Mouse (Mus musculus) naive thymus-derived CD4-positive, alpha-beta T cell, adult 2 months (primary cell): ENCODE measurements at regions not wholly inside any gene's neighbourhood (a gene's known extent, or its start where the extent isn't known, plus 50 kb on each side); places are given as distances from the start of the nearest gene placed in this dataset.
A peak's percentile ranks its signal among the peaks of the same experiment; 100 is the strongest.

ENCODE experiments used
- DNase-seq: peaks from one replicate; pipeline ENCODE4 v3.0.0-alpha.2; 2011; ENCODE audit warnings: low read depth

DNA sequence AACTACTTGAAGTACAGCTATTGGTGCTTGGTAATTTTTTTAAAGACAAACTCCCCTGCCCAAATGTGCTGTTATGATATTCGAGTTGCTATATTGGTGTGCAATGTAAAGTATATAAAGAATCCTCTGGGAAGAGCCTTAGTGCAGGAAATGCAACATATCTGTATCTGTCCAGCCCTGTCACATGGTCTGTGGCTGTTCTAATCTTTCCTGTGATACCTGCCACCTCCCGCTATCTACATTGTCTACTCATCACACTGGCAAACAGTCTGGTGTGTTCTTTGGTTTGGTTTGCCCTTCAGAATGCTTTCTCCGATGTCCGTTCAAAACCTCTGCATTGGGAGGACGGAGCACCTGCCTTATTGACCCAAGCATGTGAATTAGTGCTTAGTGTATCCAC lies 262.6 kb upstream of the Atp2b1 start:
- no peak for DNase-seq

- no peak for DNase-seq
Measured at GRCm38 (mm10) chr10:98652084-98652483, 262.1 kb upstream of the Atp2b1 start.

- DNase-seq = no peak
Measured at GRCm38 (mm10) chr10:98660747-98661146, 253.5 kb upstream of the Atp2b1 start.

GRCm38 (mm10) chr10:98665936-98666505 lies 248.2 kb upstream of the Atp2b1 start:
- no peak for DNase-seq

GRCm38 (mm10) chr10:98667728-98668127 lies 246.5 kb upstream of the Atp2b1 start:
- no peak for DNase-seq

DNA sequence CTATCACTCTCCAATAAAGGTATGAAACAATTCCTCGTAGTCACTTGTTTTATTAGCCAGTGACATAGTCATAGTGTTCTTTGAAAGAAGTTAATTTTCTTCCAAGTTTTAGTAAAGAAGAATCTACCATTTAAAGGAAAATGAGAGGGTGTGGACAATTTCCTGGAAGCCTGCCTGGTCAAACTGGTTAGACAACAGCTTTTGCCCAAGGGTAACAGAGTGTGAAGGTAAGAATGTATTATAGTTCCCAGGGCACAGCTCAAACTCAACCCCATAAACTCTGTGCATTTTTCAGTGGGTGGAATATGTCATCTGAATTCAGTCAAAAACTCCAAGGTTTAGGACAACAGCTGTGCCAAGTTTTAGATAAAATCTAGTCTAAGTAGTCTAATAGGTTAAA lies 240.1 kb upstream of the Atp2b1 start:
- no peak for DNase-seq

DNA sequence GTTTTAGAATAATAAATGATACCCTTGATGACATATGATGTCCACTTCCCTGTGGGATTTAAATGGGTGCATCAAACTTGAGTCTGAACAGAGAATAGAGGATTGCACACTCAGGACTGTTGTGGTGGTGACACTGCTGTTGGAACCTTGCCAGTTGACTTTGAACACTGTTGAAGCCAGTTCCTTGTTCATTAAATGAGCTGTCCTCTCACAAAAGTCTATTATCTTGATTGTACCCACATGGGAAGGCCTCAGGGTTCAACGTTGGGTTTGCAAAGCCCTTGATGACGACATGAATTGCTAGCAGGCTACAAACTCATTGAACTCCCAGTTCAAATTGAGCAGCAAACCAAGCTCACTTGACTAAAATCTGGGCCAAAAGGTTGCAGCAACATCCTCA lies 237.3 kb upstream of the Atp2b1 start:
- no peak for DNase-seq

DNA sequence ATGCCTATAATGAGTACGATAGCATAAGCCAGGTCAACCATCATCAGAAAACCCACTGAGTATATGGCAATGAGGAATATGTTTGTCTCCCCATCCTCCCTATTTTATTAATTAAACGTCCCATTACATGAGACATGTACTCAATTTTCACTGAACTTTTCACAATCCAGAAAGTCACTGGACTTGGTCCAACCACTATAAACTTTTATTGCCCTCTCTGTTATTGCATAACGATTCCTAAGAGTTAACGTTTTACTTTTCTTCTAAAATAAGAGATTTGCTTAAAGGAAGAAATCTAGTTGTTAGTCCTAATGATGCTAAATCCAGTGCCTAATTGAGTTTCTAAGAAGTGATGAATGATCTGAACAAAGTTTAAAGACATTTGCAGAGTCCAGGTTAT lies 236.0 kb upstream of the Atp2b1 start:
- DNase-seq = no peak

DNA sequence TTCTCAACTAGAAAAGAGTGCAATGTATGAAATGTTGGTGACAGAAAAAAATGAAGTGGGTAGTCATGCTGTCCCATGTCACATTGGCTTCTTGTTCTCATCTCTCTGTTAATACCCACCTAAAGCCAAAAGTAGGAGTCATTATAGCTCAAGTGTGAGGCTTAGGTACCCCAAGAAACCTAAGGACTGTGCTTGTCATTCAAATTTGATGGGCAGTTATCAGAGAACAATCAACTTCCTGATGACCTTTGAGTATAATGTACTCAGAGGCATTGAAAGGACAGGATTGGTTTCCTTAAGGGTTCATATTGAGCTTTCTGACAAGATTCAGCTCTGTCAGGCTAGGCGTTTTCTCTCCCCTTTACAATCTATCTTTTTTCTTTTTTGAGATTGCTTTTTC lies 231.8 kb upstream of the Atp2b1 start:
- DNase-seq = no peak

DNA sequence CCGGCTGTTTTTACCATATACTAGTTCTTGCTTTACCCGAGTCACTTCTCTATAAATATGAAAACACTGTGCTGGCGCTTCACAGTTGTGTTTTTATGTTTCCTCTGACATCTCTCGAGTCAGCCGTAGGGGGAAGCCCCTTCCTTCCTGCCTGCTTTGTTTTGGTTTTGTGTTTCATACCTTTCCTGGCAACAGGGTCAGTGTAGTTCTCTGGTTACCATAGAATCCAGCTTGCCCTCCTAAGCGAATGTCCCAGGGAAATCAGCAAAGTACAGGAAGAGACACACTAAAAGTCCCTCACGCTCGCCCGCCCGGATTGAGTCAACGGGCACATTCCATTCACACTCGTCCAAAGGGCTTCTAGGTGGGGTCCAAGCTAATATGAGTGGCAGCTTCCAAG lies 230.0 kb upstream of the Atp2b1 start:
- peak; percentile 85 for DNase-seq

GRCm38 (mm10) chr10:98684707-98685106 lies 229.5 kb upstream of the Atp2b1 start:
- no peak for DNase-seq

DNA sequence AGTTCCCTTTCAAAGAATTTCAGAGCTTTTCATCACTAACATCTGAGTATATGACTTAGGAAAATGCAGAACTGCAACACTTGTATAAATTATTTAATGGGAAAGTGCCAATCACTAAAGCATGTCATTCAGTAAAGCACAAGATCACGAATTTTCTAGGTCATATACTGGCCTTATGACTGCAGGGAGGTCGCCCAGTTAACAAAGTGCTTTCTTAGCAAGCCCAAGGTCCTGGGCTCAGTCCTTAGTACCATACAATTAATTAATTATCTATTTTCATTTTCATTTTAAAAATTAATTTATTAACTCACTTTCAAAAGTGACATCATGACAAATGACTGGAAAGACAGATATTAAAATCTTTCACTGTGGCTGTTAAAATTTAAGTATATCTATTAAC lies 228.5 kb upstream of the Atp2b1 start:
- no peak for DNase-seq

GRCm38 (mm10) chr10:98686370-98686769 lies 227.8 kb upstream of the Atp2b1 start:
- DNase-seq = no peak

GRCm38 (mm10) chr10:98691816-98692215 lies 222.4 kb upstream of the Atp2b1 start:
- no peak for DNase-seq

DNA sequence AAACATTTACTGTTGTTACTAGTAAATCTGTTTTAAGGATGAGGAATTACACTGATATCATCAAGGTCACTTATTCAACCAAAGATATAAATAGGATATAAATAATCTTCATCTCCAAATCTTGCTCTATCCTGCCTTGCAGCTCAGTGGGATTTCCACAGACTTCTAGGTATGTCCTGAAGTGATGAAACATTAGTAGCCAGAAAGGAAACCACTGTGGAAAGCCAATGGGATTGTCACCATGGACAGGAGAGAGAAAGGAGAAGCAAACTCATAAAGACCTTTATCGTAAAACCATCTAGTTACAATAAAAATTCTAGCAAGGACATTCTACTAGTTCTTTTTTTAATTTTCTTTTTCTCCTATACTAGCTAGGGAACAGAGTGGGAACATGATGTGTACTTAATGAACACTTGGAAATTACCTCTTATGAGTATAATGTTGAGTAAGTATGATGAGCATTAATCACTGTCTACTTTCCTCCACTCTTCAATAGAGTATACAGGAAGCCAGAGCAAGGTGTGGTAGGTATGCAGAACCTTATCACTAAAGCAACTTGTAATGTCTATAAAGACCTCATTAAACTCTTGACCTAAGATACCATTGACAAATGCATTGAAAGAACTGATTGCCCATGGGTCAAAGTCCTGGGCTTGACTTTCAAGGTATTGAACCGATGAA lies 219.4 kb upstream of the Atp2b1 start:
- DNase-seq = no peak

DNA sequence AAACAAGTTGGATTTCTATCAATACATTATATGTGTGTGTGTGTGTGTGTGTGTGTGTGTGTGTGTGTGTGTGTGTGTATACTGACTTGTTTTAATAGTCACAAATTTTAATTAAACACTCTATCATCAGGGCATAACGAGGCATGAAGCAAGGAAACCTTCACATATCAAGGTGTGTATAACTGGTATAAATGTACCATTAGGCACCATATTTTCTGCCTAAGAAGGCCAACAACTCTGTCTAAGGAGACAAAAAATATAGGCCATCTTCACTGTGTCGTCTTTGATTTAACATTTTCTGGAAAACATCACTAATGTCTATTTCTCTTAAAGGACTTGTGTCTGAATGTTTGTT lies 218.9 kb upstream of the Atp2b1 start:
- DNase-seq = no peak

DNA sequence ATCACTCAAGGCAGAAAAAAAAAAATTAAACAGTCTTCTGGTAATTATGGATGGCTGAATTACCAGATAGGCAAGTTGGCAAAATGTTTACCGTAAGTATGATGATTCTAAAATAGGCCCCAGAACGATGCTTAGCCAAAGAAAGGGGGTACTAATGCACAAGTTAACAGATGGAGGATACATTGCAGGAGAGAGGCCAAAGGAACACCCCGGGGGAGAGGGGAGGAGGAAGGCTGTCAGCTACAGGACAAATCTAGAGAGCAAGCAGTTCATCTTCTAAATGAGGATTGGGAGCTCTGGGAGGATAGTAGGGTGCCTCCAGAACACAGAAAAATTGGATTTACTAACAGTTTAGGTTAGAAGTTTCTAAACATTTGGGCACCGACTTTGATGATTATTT lies 216.3 kb upstream of the Atp2b1 start:
- no peak for DNase-seq

- no peak for DNase-seq
Measured at GRCm38 (mm10) chr10:98699579-98699978, 214.6 kb upstream of the Atp2b1 start.

DNA sequence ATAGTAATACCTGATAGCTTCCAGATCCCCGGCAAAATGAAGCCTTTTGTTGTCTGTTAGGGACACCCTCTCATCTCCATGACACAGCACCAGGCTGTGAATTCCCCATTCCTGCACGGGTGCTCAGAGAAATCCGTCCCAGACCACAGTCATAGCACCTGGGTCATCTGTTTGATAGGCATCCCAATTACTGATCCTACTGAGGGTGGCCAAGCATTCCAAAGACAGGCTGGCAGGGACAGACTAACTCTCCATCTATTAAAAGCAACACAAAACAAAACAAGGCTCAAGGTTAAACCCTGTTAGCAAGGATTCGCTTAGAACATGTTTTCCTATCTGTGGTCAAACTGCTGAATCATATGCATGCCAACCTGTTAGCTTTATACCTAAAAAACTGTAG lies 213.8 kb upstream of the Atp2b1 start:
- DNase-seq = no peak

DNA sequence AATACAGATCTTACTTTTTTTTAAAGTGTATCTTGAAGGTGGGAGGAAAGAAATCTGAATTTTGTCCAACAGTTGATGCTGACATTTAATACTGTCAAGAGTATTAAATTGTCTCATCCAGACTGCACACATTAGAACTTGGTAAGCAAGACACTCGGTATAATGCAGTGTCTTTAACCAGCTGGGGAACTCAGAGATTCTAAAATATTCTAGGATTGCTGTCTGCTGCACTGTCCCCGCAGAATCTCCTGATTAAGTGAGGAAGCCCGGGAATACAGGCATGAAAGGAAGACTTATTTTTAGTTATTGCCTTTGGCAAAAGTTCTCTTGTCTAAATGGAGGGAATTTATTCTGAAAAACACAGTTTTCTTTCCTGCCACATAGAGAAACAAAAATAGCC lies 212.9 kb upstream of the Atp2b1 start:
- no peak for DNase-seq

DNA sequence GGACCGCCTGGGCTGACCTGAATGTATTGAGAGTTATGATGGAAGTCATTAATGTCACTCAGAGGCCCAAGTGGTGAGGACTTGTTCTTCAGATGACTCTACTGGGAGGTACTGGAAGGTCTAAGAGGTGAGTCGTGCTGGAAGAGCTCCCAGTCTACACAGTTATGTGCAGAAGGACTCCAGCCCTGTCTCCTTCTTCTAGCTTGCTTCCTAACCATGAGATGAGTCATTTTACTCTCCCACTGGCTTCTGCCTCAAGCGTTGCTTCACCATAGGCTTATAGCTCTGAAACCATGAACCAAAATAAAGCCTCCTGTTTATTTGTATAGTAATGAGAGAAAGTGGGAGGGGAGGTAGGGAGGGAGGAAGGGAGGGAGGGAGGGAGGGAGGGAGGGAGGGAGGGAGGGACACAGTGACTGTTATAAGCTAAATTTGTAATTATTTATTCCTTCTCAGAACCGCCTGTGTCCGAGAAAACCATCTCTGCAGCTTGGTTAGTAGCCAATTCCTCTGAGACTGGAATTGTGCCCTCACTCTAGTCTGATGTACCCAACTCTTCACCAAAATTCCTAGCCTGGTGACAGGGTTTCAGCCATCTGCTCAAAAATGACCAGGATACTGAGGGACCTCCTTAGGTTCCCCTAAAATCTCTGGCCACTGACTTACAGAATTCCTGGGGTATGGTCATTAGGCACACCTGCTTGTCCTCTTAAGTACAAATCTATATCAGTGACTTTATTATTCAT lies 211.6 kb upstream of the Atp2b1 start:
- no peak for DNase-seq

- DNase-seq = no peak
Measured at GRCm38 (mm10) chr10:98703642-98704293, 210.4 kb upstream of the Atp2b1 start.

DNA sequence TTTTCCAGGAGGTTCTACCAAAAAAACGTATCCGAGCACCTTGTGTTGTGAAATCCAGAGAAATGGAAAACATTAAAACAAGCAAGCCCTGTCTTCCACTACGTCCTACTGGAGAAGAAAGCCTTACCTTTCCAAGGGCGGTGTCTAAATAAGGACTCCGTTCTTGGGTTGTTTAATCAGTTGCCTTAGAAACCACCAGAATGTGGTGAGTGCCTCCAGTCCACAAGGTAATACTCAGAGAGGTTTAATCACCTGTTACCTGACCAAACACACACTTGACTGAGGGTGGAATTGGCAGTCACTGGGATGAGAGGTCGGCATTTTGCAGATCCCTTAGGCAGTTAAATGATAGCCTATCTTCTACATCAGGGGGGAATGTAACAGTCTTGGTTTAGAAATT lies 209.6 kb upstream of the Atp2b1 start:
- no peak for DNase-seq
